9 mouse cellular contexts compared by ENCODE assay signal in genomic region chrX:38061544-38061943, GRCm38 (mm10). TPM values are rescaled to one million over a fixed set of nuclear protein-coding genes. Genes with fewer than 3 reads are reported as not detected.
A peak's percentile ranks its signal among the peaks of the same experiment; 100 is the strongest.
DNase-seq lines count a peak whose midpoint lies in the region; ATAC-seq and TF ChIP-seq lines count a peak whose summit lies in the region.
"Had no signal": no experiment of that assay in that cellular context is flagged by ENCODE, and none has a peak within 500 bp of the region (broad histone marks: within the 10 kb centered on the region; RNA-seq: fewer than 3 reads in every experiment).

No protein-coding gene starts in this region.

- DNase-seq in hindbrain, embryonic 14.5 days (ENCODE audit: low spot score) = peak; percentile 38
- DNase-seq in thymus, postnatal 4 days = peak; percentile 8
- DNase-seq in thymus, postnatal 10 days (ENCODE audit: low spot score in 2 of 2) = no peak
- peak; percentile 5 for DNase-seq in c-Kit-positive CD71-positive TER-119-positive erythroid progenitor cells, embryonic 14.5 days (ENCODE audit: low spot score)
- DNase-seq in stomach, postnatal 0 days (ENCODE audit: low spot score) = no peak
- no peak for DNase-seq in right cerebral cortex, postnatal 25 days

- TF ChIP-seq CTCF in stomach, postnatal 0 days (IDR thresholded peaks at IDR 0.05; ENCODE audit: low read depth) = peak; percentile 61

- 0 out of 2 replicates have a peak, but pooled peaks cover 3% of the 10 kb centered on the region for H3K9me3 ChIP-seq in hindbrain, embryonic 14.5 days (ENCODE audit: control insufficient read depth, low read length)
- H3K9me3 ChIP-seq in hindbrain, embryonic 13.5 days = no peaks in the 10 kb centered on the region
- H3K9me3 ChIP-seq in stomach, postnatal 0 days (ENCODE audit: control insufficient read depth, low read length) = no peaks in the 10 kb centered on the region

- no peak for TF ChIP-seq EP300 in stomach, postnatal 0 days (optimal IDR thresholded peaks at IDR 0.05)

- H3K4me2 ChIP-seq in hindbrain, embryonic 14.5 days (replicated peaks) = no peak overlapping the region
- H3K4me2 ChIP-seq in hindbrain, embryonic 13.5 days = no peak overlapping the region
- no peak overlapping the region for H3K4me2 ChIP-seq in stomach, postnatal 0 days (replicated peaks; ENCODE audit: low read depth)

- no peaks in the 10 kb centered on the region for H3K36me3 ChIP-seq in hindbrain, embryonic 14.5 days (replicated peaks; ENCODE audit: control insufficient read depth, insufficient read depth)
- H3K36me3 ChIP-seq in hindbrain, embryonic 13.5 days = no peaks in the 10 kb centered on the region
- H3K36me3 ChIP-seq in stomach, postnatal 0 days (ENCODE audit: control insufficient read depth, insufficient read depth, low read length) = no peaks in the 10 kb centered on the region

- no peak for ATAC-seq in hindbrain, embryonic 14.5 days (ENCODE audit: low FRiP score)
- ATAC-seq in hindbrain, embryonic 13.5 days (ENCODE audit: low FRiP score) = no peak
- no peak for ATAC-seq in stomach, postnatal 0 days (ENCODE audit: low FRiP score, low TSS enrichment)
- no peak for ATAC-seq in megakaryocyte, adult 5-6 weeks (ENCODE audit: poor library complexity, severe bottlenecking)

- no peaks in the 10 kb centered on the region for H3K4me1 ChIP-seq in hindbrain, embryonic 14.5 days (replicated peaks; ENCODE audit: control insufficient read depth, insufficient read depth, low read length)
- no peaks in the 10 kb centered on the region for H3K4me1 ChIP-seq in hindbrain, embryonic 13.5 days (replicated peaks)
- no peaks in the 10 kb centered on the region for H3K4me1 ChIP-seq in stomach, postnatal 0 days (replicated peaks; ENCODE audit: control insufficient read depth, insufficient read depth)
- H3K4me1 ChIP-seq: megakaryocyte, embryonic 14.5 days had no signal

- no peak overlapping the region for H3K27ac ChIP-seq in hindbrain, embryonic 14.5 days
- H3K27ac ChIP-seq in hindbrain, embryonic 13.5 days = no peak overlapping the region
- no peak overlapping the region for H3K27ac ChIP-seq in stomach, postnatal 0 days (replicated peaks)

- no peaks in the 10 kb centered on the region for H3K27me3 ChIP-seq in hindbrain, embryonic 14.5 days (ENCODE audit: control insufficient read depth, insufficient read depth, low read length)
- no peaks in the 10 kb centered on the region for H3K27me3 ChIP-seq in hindbrain, embryonic 13.5 days
- no peaks in the 10 kb centered on the region for H3K27me3 ChIP-seq in stomach, postnatal 0 days (ENCODE audit: control insufficient read depth, insufficient read depth, low read length)

- 0% methylated on average over 1 of the region's 1 CpGs for WGBS in hindbrain, embryonic 14.5 days
- 0% methylated on average over 1 of the region's 1 CpGs for WGBS in hindbrain, embryonic 13.5 days
- 0% methylated on average over 1 of the region's 1 CpGs for WGBS in stomach, postnatal 0 days

- H3K4me3 ChIP-seq in hindbrain, embryonic 14.5 days (replicated peaks; ENCODE audit: low read length) = no peak overlapping the region
- H3K4me3 ChIP-seq in hindbrain, embryonic 13.5 days = no peak overlapping the region
- no peak overlapping the region for H3K4me3 ChIP-seq in stomach, postnatal 0 days (ENCODE audit: low read depth, low read length)
- H3K4me3 ChIP-seq: megakaryocyte, embryonic 14.5 days had no signal

- no peak overlapping the region for H3K9ac ChIP-seq in hindbrain, embryonic 14.5 days
- no peak overlapping the region for H3K9ac ChIP-seq in hindbrain, embryonic 13.5 days
- H3K9ac ChIP-seq in stomach, postnatal 0 days (ENCODE audit: low read length) = no peak overlapping the region

RNA-seq across cellular contexts. Expression of gene Rhox10, which starts 4.7 kb away (rescaled TPM):
- polyA plus RNA-seq in hindbrain, embryonic 14.5 days (2014; fragmentation: Nextera tagmentation; extraction: Ambion mirVana) = not detected in 2 replicates
- polyA plus RNA-seq in hindbrain, embryonic 13.5 days (2015; fragmentation: Nextera tagmentation; extraction: Ambion mirVana) = not detected in 2 replicates
- polyA plus RNA-seq in stomach, postnatal 0 days (2015; fragmentation: Nextera tagmentation; extraction: Ambion mirVana) = 0.18 TPM in 1 of 2 replicates, not detected in the other
- not detected in 2 replicates for total RNA-seq in megakaryocyte, adult 5-6 weeks (2015)
- total RNA-seq in megakaryocyte, adult 5-6 weeks (2017) = not detected in 2 replicates

RNA-seq across cellular contexts. Expression of gene Btg1-ps2, which starts 18.6 kb away (rescaled TPM):
- not detected in 2 replicates for polyA plus RNA-seq in hindbrain, embryonic 14.5 days (2014; fragmentation: Nextera tagmentation; extraction: Ambion mirVana)
- not detected in 2 replicates for polyA plus RNA-seq in hindbrain, embryonic 13.5 days (2015; fragmentation: Nextera tagmentation; extraction: Ambion mirVana)
- polyA plus RNA-seq in stomach, postnatal 0 days (2015; fragmentation: Nextera tagmentation; extraction: Ambion mirVana) = not detected in 2 replicates
- total RNA-seq in megakaryocyte, adult 5-6 weeks (2015) = not detected in 2 replicates
- not detected in 2 replicates for total RNA-seq in megakaryocyte, adult 5-6 weeks (2017)

RNA-seq across cellular contexts. Expression of gene Rhox11, which starts 23.4 kb away (rescaled TPM):
- not detected in 2 replicates for polyA plus RNA-seq in hindbrain, embryonic 14.5 days (2014; fragmentation: Nextera tagmentation; extraction: Ambion mirVana)
- polyA plus RNA-seq in hindbrain, embryonic 13.5 days (2015; fragmentation: Nextera tagmentation; extraction: Ambion mirVana) = not detected in 2 replicates
- not detected in 2 replicates for polyA plus RNA-seq in stomach, postnatal 0 days (2015; fragmentation: Nextera tagmentation; extraction: Ambion mirVana)
- total RNA-seq in megakaryocyte, adult 5-6 weeks (2015) = not detected in 2 replicates
- not detected in 2 replicates for total RNA-seq in megakaryocyte, adult 5-6 weeks (2017)

RNA-seq across cellular contexts. Expression of gene Btg1-ps1, which starts 42.9 kb away (rescaled TPM):
- polyA plus RNA-seq in hindbrain, embryonic 14.5 days (2014; fragmentation: Nextera tagmentation; extraction: Ambion mirVana) = not detected in 2 replicates
- polyA plus RNA-seq in hindbrain, embryonic 13.5 days (2015; fragmentation: Nextera tagmentation; extraction: Ambion mirVana) = not detected in 2 replicates
- not detected in 2 replicates for polyA plus RNA-seq in stomach, postnatal 0 days (2015; fragmentation: Nextera tagmentation; extraction: Ambion mirVana)
- total RNA-seq in megakaryocyte, adult 5-6 weeks (2015) = not detected in 2 replicates
- total RNA-seq in megakaryocyte, adult 5-6 weeks (2017) = not detected in 2 replicates

RNA-seq across cellular contexts. Expression of gene Rhox12, which starts 49.2 kb away (rescaled TPM):
- polyA plus RNA-seq in hindbrain, embryonic 14.5 days (2014; fragmentation: Nextera tagmentation; extraction: Ambion mirVana) = not detected in 2 replicates
- polyA plus RNA-seq in hindbrain, embryonic 13.5 days (2015; fragmentation: Nextera tagmentation; extraction: Ambion mirVana) = not detected in 2 replicates
- not detected in 2 replicates for polyA plus RNA-seq in stomach, postnatal 0 days (2015; fragmentation: Nextera tagmentation; extraction: Ambion mirVana)
- total RNA-seq in megakaryocyte, adult 5-6 weeks (2015) = not detected in 2 replicates
- not detected in 2 replicates for total RNA-seq in megakaryocyte, adult 5-6 weeks (2017)

Comparison
In these comparisons a context has a peak if more than half of its experiments do, and no peak if none do; other contexts are left out.
1. DNase-seq: peak in hindbrain, embryonic 14.5 days (single experiment), thymus, postnatal 4 days (single experiment) and c-Kit-positive CD71-positive TER-119-positive erythroid progenitor cells, embryonic 14.5 days (single experiment); none in thymus, postnatal 10 days (0 of 2), stomach, postnatal 0 days (single experiment) and right cerebral cortex, postnatal 25 days (single experiment).